Mouse (Mus musculus) liver, adult 2 months (tissue): ENCODE data around the gene Lrba. TPM values are rescaled to one million over a fixed set of nuclear protein-coding genes. Genes with fewer than 3 reads are reported as not detected.

Experiments used
- DNase-seq: peaks from one replicate; pipeline ENCODE4 v3.0.0-alpha.2; 2011; ENCODE audit warnings: low read depth, low spot score; ENCODE audit errors: extremely low read depth
- H3K27ac ChIP-seq: fragments of 200-500 bp; replicated peaks from 2 replicates; pipeline ENCODE4 v1.5.1; 2012; ENCODE audit warnings: low read depth, mild to moderate bottlenecking, control low read depth, inconsistent platforms, low read length; ENCODE audit not compliant: insufficient read depth
- H3K27me3 ChIP-seq: fragments of 200-500 bp; 2 replicates; pipeline ENCODE4 v1.6.1; 2012; ENCODE audit warnings: mild to moderate bottlenecking, moderate library complexity, low read length, inconsistent platforms; ENCODE audit not compliant: control insufficient read depth, insufficient read depth
- H3K36me3 ChIP-seq: fragments of 200-500 bp; 2 replicates; pipeline ENCODE4 v1.6.1; 2012; ENCODE audit warnings: low read length, inconsistent platforms; ENCODE audit not compliant: control insufficient read depth, insufficient read depth
- H3K4me1 ChIP-seq: fragments of 200-500 bp; 2 replicates; pipeline ENCODE4 v1.6.1; 2011; ENCODE audit warnings: low read length; ENCODE audit not compliant: control insufficient read depth, insufficient read depth
- H3K4me3 ChIP-seq: fragments of 200-500 bp; 2 replicates; pipeline ENCODE4 v1.5.1; 2011; ENCODE audit warnings: low read depth, mild to moderate bottlenecking, control low read depth, low read length, moderate library complexity; ENCODE audit not compliant: insufficient read depth
- H3K79me2 ChIP-seq: fragments of 200-500 bp; 2 replicates; pipeline ENCODE4 v1.6.1; 2012; ENCODE audit warnings: inconsistent platforms, mild to moderate bottlenecking, low read length, moderate library complexity; ENCODE audit not compliant: control insufficient read depth, insufficient read depth
- H3K9ac ChIP-seq: fragments of 200-500 bp; 2 replicates; pipeline ENCODE4 v1.6.1; 2012; ENCODE audit warnings: low read depth, mild to moderate bottlenecking, control low read depth, inconsistent platforms, low read length
- CTCF ChIP-seq: fragments of 200-500 bp; IDR thresholded peaks from 2 replicates; pipeline ENCODE4 v1.5.1; 2011; ENCODE audit warnings: low read depth, low read length, control low read depth
- POLR2A ChIP-seq: fragments of 200-500 bp; IDR thresholded peaks from 2 replicates; pipeline ENCODE4 v1.6.1; 2011; ENCODE audit warnings: low read length, control low read depth; ENCODE audit not compliant: insufficient read depth; ENCODE audit errors: extremely low read depth
- WGBS: fragments of 180-500 bp; shearing (Covaris S2); methylation state at CpG from one replicate; pipeline ENCODE4 v1.1.7; 2018; 5-methylcytosine and 5-hydroxymethylcytosine counted together
- polyA plus RNA-seq: library from polyadenylated mRNA; depleted of rRNA; stranded (reverse); fragments of >200 nt; gene quantifications from 2 replicates; pipeline ENCODE4 v1.2.3, GENCODE M21; 2012; rRNA removed
- total RNA-seq: library from RNA; depleted of rRNA; stranded (reverse); fragments of >200 nt; gene quantifications from 2 replicates; pipeline ENCODE4 v1.2.3, GENCODE M21; 2014; rRNA removed

Lrba gene
- total and polyA plus RNA-seq, 2 experiments = 8.4 to 26.1 TPM

DNA sequence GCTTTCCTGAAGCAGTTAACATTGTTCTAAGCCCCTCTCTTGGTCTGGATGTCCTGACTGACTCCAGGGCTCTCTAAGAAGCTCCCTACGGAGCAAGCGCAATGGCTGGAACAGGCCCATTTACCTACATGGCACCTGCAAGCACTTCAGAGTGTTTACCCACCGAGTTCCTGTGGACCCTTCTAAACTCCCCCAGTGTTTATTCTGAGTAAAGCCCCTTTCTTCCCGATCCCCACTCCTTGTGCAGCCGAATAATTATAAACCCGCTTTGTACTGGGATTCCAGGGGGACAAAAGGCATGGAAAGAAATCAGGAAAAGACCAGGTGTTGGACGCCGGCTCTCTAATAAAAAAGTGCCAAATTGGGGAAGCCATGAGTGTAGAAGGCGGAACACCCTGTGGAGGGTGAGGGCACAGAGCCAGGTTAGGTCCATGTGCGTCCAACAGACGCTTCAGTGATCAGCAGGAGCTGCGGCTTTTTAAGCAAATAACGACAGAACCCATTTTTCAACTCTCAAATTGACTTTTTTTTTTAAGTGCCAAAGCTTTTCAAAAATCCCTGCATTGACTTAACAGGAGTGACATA lies 593.6 kb downstream of the Lrba start:
- Histone ChIP-seq H3K27me3 (no peaks in the 10 kb centered on the region), H3K27ac (no peak overlapping the region), H3K9ac (no peak overlapping the region), H3K4me3 (no peak overlapping the region), H3K79me2 (no peaks in the 10 kb centered on the region), H3K4me1 (peaks cover 3% of the 10 kb centered on the region; the same call in 1 of the 2 replicates), H3K36me3 (no peaks in the 10 kb centered on the region)
- TF ChIP-seq CTCF (no peak), POLR2A (no peak)
- DNase-seq = no peak
- 89% methylated on average over 13 of the region's 13 CpGs for WGBS

DNA sequence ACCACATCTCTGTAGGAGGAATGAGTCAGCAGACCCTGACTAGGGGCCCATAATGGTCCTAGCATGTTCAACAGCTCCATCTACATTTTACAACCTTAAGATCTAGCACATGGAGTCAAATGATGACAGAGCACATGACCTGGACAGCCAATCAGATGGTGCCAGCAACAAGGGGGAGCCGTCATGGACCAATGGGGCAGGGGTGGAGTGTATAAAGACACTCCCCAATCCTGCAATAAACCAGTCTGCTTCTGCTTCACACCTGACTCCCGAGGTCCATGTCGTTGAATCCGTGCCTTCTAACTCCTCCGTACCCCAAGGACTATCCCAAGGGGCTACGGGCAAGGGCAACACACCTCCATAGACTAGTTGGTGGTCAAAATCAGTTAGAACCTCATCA lies 594.9 kb downstream of the Lrba start:
- no peak overlapping the region for H3K27ac ChIP-seq
- H3K79me2 ChIP-seq = no peaks in the 10 kb centered on the region
- 98% methylated on average over 6 of the region's 6 CpGs for WGBS
- H3K27me3 ChIP-seq = no peaks in the 10 kb centered on the region
- no peak for DNase-seq
- no peak overlapping the region for H3K9ac ChIP-seq
- no peaks in the 10 kb centered on the region for H3K36me3 ChIP-seq
- peaks cover 3% of the 10 kb centered on the region; the same call in 1 of the 2 replicates for H3K4me1 ChIP-seq
- no peak overlapping the region for H3K4me3 ChIP-seq
- no peak for TF ChIP-seq CTCF
- TF ChIP-seq POLR2A = no peak

DNA sequence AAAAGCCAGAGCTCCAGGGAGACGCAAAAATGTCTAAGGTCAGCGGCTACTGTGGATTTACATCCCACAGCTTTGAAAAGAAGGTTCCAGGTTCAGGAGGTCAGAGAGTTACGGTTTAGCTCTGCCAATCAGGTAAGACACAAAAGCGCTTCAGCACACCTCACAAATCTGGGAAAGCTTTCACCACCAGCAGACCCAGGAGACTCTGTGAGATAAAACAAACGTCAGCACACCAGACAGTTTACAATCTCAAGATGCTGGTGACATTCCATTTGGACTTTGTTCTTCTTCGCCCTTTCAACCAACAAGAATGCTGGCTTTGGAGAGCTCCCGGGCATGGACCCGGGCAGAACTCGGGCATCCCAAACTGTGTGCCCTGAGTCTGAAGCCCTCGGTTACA lies 595.9 kb downstream of the Lrba start:
- no peak for DNase-seq
- Histone ChIP-seq H3K4me3 (no peak overlapping the region), H3K4me1 (peaks cover 3% of the 10 kb centered on the region; the same call in 1 of the 2 replicates), H3K27ac (no peak overlapping the region), H3K27me3 (no peaks in the 10 kb centered on the region), H3K79me2 (no peaks in the 10 kb centered on the region), H3K36me3 (no peaks in the 10 kb centered on the region), H3K9ac (no peak overlapping the region)
- 34% methylated on average over 10 of the region's 10 CpGs for WGBS
- no peak for TF ChIP-seq CTCF
- no peak for TF ChIP-seq POLR2A

DNA sequence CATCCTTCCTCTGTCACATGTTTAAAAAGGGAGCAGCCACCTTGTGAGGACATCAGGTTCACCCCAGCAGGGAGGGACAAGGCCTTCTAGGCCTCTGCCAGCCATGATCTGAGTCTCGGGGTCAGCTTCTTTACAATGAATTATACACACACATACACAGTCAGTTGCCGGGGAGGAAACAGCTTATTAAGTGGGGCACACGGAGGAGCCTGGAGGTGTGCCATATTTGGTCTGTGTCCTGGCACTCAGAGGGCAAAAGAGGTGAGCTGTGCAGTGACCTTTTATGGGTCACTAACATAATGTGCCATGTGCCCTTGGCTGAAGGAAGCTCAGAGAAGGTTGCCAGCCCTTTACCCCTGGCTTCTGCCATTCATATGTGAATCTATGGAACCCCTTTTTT lies 596.9 kb downstream of the Lrba start:
- 37% methylated on average over 3 of the region's 3 CpGs for WGBS
- Histone ChIP-seq H3K9ac (no peak overlapping the region), H3K27me3 (no peaks in the 10 kb centered on the region), H3K4me1 (peaks cover 3% of the 10 kb centered on the region; the same call in 1 of the 2 replicates), H3K36me3 (no peaks in the 10 kb centered on the region), H3K79me2 (no peaks in the 10 kb centered on the region), H3K27ac (no peak overlapping the region), H3K4me3 (no peak overlapping the region)
- DNase-seq = peak; percentile 56
- no peak for TF ChIP-seq POLR2A
- no peak for TF ChIP-seq CTCF

DNA sequence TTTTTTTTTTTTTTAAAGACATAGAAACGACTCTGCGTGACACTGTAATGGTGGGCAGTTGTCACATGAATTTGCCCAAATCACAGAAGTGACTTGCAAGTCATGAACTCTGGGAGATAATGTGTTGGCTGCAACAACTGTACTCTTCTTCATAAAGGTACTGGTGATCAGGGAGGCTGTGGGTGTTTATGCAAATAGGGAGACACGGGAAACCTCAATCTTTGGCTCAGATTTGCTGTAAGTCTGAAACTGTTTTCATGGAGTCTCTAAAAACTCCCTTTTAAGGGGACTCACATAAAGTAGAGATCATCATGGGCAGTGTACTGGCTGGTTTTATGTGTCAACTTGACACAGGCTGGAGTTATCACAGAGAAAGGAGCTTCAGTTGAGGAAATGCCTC lies 603.0 kb downstream of the Lrba start:
- no peak for DNase-seq
- H3K4me1 ChIP-seq = no peaks in the 10 kb centered on the region
- TF ChIP-seq POLR2A (no peak), CTCF (no peak)
- H3K27ac ChIP-seq = no peak overlapping the region
- H3K79me2 ChIP-seq = no peaks in the 10 kb centered on the region
- WGBS = 87% methylated on average over 3 of the region's 3 CpGs
- H3K27me3 ChIP-seq = no peaks in the 10 kb centered on the region
- no peaks in the 10 kb centered on the region for H3K36me3 ChIP-seq
- no peak overlapping the region for H3K4me3 ChIP-seq
- no peak overlapping the region for H3K9ac ChIP-seq

DNA sequence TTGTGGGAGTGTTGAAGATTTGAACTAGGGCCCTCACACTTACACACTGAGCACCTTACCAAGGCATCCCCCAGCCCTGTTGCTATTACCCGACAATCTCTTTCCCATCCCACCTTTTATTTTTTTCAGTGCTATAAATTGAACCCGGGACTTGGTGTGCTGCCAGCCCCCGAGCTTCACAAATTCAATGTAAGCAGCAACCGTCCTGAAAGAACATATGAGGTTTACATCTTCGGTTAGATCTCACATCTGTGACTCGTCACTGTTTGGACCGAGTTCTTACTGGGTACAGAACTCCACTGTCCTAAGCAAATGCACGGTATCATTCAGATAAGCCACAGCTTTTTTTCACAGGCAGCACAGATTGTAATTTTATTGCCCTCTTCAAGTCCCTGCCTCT lies 607.6 kb downstream of the Lrba start:
- no peak for DNase-seq
- no peaks in the 10 kb centered on the region for H3K27me3 ChIP-seq
- no peak overlapping the region for H3K27ac ChIP-seq
- H3K79me2 ChIP-seq = no peaks in the 10 kb centered on the region
- H3K9ac ChIP-seq = no peak overlapping the region
- H3K36me3 ChIP-seq = no peaks in the 10 kb centered on the region
- H3K4me3 ChIP-seq = no peak overlapping the region
- no peaks in the 10 kb centered on the region for H3K4me1 ChIP-seq
- WGBS = 82% methylated on average over 8 of the region's 8 CpGs
- TF ChIP-seq CTCF (no peak), POLR2A (no peak)

Other genes with a start within 250 kb of the Lrba start
- not detected in 2 replicates for gene Prss48, start 222.2 kb upstream of the Lrba start, total RNA-seq
- gene Prss48, start 222.2 kb upstream of the Lrba start, polyA plus RNA-seq = not detected in 2 replicates
- 646 and 675 TPM in 2 replicates for gene Rps3a1, start 82.0 kb upstream of the Lrba start, total RNA-seq
- 94.6 and 104 TPM in 2 replicates for gene Rps3a1, start 82.0 kb upstream of the Lrba start, polyA plus RNA-seq